Mouse (Mus musculus): Measurements from ENCODE around the gene Fjx1.

Gene Fjx1

DNA sequence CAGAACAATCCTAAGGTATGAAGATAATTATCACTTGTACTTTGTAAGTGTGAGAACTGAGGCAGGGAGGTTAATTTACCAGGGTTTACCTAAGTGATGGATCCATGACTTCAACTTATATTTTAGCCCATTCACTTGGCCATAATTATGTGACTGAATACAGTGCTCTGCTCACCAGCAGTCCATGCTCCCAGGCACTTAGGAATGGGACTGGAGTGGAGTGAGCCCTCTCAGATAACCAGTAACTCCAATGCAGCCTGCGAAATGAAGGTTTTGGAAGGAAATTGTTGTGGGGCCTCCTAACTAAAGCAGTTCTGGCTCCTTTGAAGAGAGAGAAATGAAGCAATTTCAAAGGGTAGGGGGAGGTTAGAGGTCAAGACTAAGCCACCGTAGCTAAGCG lies 25.9 kb downstream of the Fjx1 start:
- no peak for DNase-seq (ENCODE audit: low read depth, low spot score)

DNA sequence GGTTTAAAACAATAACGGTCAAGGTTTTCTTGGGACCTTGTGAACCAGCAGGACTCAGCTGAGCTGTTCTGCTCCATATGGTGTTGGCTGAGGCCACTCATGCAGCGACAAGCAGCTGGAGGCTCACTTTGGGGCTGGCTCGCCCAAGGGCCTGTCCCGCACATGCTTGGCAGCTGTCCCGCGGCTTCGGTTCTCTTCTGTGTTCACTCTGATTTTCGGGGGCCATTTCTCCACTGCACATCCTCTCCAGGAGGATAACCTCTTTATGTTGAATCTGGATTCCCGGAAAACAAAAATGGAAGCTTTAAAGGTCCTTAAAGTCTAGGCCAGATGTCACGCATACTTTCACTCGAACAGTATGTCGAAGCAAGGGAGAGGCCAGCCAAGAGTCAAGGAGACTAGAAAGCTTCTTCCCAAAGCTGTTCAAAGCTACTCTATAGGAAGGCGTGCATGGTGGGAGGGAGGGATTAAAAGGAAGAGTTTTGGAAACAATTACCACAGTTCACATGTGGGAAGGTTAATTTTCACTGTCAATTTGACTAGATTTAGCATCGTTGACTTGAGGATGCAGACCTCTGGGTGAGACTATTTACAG lies 36.1 kb downstream of the Fjx1 start:
- DNase-seq (ENCODE audit: low read depth, low spot score), result no peak

DNA sequence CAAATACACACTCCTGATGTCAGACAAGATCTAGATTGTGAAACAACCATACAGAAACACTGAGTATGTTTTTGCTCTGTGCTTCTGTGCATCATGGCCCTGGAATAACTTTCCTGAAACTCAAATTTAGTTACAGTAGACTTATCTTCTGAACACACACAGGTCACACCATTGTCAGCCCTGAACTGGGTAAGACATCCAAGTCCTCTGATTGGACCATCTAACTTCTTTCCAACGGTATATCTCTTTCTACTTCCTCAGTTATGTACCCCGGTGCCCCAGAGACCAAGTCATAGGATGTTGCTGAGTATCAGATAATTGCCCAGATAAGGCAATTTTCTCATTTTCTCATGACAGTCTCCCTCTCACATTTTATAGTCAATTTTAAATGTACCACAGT lies 39.6 kb downstream of the Fjx1 start:
- DNase-seq (ENCODE audit: low read depth, low spot score), result no peak

DNA sequence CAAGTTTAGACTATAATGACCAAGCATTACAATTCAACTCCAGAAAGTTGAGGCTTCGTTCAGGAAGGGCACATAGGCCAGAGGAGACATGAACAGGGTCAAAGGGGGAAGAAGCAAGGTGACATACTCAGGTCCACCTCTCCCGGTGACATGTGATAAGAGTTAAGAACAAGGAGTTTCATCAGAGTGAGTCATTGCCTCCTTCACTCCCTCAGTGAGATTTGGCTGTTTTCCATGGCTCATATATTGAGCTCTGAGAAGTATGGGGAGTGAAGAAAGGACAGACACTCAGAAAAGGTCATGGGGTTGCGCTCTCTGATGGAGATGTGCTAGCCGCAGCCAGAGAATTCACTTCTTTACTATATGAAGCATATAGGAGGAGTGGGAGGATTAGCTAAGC lies 41.7 kb downstream of the Fjx1 start:
- no peak for DNase-seq (ENCODE audit: low read depth, low spot score)

DNA sequence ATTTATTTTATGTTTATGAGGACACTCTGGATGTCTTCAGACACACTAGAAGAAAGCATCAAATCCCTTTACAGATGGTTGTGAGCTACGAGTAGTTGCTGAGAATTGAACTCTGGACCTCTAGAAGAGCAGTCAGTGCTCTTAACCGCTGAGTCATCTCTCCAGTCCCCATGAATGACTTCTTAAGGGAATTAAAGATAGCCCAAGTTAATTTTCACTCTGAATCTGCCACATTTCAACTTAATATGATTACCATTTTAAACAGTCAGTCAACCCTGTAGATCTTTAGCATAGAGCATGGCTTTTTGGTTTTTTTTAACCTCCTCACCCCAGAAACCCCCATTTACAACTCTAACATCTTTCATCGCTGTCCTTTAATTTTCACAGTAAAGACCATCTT lies 42.6 kb downstream of the Fjx1 start:
- no peak for DNase-seq (ENCODE audit: low read depth, low spot score)

DNA sequence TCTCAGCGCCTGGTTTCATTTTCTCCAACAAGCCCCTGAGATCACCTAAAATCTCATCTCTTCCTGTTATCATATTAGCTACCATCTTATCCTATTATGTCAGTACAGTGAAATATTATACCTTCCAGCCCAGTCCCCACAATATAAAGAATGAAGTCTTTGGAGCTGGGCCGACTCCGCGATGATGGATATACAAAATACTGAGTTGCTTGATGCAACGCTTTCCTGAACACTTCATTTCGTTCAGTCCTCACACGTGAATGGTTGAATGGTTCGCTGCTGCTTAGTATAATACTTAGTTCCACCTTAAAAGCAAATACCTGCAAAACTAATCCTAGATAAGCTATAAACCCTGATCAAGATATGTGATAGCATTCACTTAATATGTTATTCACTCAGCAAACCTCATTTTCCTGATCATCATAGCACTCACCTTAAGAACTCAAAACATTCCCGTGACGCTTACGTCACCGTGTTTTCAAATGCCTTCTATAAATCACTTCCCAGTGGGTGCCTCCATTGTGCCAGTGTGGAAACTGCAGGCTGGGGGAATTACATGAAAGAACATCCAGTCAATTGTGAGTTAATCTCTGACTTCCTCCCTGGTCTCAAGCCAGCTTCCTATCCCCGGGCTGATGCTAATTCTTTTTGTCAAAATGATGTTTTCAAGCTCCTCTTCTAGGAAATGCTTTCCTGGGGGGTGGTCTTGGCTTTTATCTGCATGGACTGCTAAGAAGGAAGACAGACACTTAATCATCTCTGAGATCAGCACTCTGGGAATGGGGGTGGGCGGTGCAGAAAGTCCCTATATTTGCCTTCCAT lies 44.7 kb downstream of the Fjx1 start, which contains the start of gene Trim44:
TSS of gene Trim44 (minus strand) at position 466 of the 822 bp plus-strand sequence.
- DNase-seq (ENCODE audit: low read depth, low spot score), result peak; percentile 21

DNA sequence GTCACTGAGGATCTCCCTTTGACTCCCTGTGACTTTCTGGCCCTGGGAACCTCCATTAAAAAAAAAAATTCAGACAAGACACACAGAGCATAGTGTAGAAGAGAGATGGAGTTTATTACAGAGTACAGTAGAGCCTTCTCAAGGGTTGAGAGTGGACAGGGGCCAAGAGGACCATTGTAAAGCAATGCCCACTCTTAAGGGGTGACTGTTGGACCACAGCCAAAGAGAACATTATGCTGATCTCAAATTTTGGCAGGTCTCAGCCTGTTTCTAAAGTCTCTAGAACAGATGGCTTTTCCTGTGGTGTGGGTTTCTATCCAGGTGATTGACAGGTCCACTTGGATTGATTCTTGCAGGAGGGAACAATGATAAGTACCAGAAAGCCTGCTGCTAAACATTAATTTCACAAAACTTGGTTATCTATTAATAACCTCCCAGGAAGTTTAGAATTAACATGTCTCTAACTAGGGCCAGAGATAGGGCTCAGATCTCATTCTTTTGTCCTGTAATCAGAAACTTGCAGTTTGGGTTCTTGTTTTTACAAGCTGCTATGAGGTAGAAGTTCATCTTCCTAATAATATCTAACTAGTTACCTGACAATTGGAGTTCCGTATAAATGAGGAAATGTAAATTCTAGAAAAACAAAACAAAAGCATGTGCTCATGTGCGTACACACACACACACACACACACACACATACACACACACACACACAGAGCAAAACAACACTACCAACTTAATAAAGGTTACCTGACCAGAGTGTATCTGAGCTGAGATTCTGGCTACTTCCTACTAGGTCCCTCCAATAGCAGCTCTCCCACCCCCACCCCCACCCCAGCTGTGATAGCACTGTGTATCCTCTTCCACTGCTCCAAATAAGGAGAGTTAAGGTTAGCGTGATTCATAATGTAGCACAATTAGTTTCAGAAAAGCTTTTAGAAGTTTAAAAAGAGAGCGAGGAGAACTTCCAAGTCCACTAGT lies 45.7 kb downstream of the Fjx1 start:
- DNase-seq (ENCODE audit: low read depth, low spot score), result no peak

DNA sequence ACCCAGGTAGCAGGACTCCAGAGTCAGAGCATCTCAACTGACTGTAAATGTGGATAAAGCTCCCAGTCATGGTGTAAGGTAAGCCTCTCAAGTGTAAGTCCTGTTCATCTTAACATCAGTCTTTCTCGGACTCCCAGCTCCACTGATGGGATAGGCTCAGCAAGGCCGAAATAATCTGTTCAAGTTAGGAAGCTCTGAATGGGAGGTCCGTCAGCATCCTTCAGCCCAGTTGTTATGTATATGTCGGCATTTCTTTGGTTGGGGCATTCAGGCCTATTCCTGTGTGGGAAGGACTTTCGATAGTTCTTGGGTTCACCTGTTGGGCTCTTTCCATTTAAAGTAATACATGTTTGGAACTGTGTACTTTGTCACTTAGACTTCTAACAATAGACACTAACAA lies 48.3 kb downstream of the Fjx1 start:
- peak; percentile 86 for DNase-seq (ENCODE audit: low read depth, low spot score)

DNA sequence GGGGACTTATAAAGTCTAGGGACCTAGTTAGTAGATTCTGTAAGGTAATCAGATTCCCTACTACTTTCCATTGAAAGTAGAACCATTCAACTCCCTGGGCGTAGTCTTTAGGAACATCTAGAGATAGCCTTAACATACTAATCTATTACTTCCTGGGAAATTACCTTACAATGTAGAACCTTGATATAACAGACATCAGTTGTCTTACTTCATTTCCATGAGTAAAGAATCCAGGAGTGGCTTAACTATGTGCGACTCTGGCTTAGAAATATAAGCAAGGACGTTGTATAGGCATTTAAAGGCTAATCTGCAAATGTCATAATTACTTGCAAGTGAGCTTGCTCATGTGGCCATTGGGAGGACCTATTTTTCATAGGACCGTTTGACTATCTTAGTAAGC lies 49.0 kb downstream of the Fjx1 start:
- DNase-seq (ENCODE audit: low read depth, low spot score), result peak; percentile 67

DNA sequence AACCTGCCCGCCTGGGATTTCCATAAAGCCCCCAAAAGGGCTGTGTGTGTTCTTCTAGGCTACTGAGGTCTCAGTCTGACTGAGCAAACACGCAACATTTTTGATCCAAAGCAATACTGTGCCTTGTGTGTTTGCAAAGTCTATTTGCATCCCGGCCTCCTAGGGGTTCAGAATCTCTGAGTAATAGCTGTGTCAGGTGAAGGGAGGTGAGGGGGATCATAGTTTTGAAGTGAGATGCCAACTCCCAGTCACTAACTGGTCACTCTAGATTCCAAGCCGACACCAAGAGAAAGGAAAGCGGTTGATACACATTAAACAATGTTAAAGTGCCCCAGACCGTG lies 51.0 kb downstream of the Fjx1 start:
- DNase-seq (ENCODE audit: low read depth, low spot score), result no peak

DNA sequence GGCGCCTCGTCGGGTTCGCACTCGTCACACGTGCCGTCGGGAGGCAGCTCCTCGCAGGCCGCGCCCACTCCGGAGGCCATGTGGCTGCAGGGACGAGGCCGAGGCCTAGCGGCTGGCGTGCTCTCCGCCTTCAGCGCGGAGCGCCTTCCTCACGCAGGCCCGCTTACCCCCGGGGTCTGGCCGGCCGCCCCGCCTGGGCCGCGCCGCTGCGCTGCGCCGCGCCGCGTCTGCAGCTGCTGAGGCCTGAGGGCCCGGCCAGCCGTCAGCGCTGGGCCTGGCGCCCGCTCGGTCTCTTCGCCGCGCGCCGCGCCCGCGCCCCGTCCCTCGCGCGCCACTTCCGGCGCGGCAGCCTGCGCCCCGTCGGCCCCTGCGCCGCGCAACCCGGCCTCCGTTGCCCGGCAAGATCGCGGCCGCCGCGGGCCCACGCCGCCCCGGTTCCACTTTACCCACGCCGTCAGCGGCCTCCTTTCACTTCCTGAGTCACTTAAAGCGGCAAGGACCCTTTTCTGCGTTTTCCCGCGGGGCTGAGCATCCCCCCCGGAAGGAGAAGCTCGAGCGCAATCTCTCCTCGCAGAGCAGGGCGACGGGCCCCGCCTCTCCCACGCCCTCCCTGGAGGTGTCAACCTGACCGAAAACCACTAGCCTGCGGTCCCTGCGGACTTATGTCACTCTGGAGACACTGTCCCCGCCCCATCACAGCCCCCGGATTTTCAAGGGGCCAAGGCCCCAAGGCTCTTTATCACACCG lies 51.5 kb downstream of the Fjx1 start:
- DNase-seq (ENCODE audit: low read depth, low spot score), result peak; percentile 84

DNA sequence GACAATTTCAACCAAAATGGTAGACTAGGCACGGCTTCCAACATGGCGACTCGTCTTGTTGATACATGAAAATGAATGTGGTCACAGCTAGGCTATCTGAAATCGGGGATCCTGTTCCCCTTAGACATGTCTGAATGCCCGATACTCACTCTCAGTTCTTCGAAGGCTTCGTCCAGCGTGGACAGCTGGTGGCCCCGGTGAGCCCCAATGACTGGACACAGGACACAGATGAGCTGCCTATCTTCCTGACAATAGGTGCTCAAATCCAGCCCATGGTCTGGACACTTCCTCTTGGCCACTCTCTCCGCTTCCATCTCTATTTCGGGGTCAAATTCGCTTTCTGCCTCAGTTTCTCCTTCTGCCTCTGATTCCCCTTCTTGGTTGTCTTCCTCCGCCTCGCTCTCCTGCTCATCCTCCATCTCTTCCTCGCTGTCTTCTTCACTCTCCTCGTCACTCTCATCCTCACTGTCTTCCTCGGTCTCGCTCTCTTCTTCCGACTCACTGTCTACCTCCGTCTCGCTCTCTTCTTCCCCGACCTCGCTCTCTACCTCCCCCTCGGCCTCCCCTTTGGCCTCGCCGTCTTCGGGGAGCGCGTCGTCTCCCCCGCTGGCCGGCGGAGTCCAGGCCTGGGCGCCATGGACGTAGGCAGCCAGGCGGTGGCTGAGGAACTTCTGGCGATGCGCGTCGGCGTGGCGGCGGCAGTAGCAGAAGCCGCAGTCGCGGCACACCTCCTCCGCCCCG lies 52.3 kb downstream of the Fjx1 start:
- no peak for DNase-seq (ENCODE audit: low read depth, low spot score)

All from ZHBTc4 (cell line).